Mouse (Mus musculus) kidney, postnatal 0 days (tissue): ENCODE measurements around the gene Hhat. TPM values are rescaled to one million over a fixed set of nuclear protein-coding genes. Genes with fewer than 3 reads are reported as not detected.

Source experiments
- ATAC-seq: fragments of 200-750 bp; cut with Nextera tagmentation; replicated peaks from 2 replicates; pipeline ENCODE4 v1.8.0; 2017; ENCODE audit warnings: low read depth, moderate number of reproducible peaks, moderate TSS enrichment, moderate library complexity; ENCODE audit not compliant: low FRiP score
- DNase-seq: peaks from one replicate; pipeline ENCODE4 v3.0.0-alpha.2; 2016; ENCODE audit warnings: low spot score
- H3K27ac ChIP-seq: fragments of 300-500 bp; sonication (generic); 2 replicates; pipeline ENCODE4 v1.5.1; 2014; ENCODE audit warnings: mild to moderate bottlenecking
- H3K27me3 ChIP-seq: fragments of 300-500 bp; sonication (generic); 2 replicates; pipeline ENCODE4 v1.6.1; 2014; ENCODE audit warnings: low read length, mixed read lengths; ENCODE audit not compliant: insufficient read depth
- H3K36me3 ChIP-seq: fragments of 300-500 bp; sonication (generic); 2 replicates; pipeline ENCODE4 v1.6.1; 2014; ENCODE audit warnings: low read length, mixed read lengths; ENCODE audit not compliant: insufficient read depth
- H3K4me1 ChIP-seq: fragments of 300-500 bp; sonication (generic); replicated peaks from 2 replicates; pipeline ENCODE4 v1.6.1; 2014; ENCODE audit warnings: antibody characterized with exemption, low read length, mixed read lengths; ENCODE audit not compliant: insufficient read depth
- H3K4me2 ChIP-seq: fragments of 300-500 bp; sonication (generic); 2 replicates; pipeline ENCODE4 v1.6.1; 2014; ENCODE audit warnings: mild to moderate bottlenecking, low read length, moderate library complexity, mixed read lengths
- H3K4me3 ChIP-seq: fragments of 300-500 bp; sonication (generic); replicated peaks from 2 replicates; pipeline ENCODE4 v1.5.1; 2014; ENCODE audit warnings: low read depth, low read length
- H3K9ac ChIP-seq: fragments of 300-500 bp; sonication (generic); 2 replicates; pipeline ENCODE4 v1.6.1; 2014; ENCODE audit warnings: low read depth, low read length
- H3K9me3 ChIP-seq: fragments of 300-500 bp; sonication (generic); replicated peaks from 2 replicates; pipeline ENCODE4 v1.6.1; 2016; ENCODE audit warnings: low read length, inconsistent platforms, mixed read lengths
- CTCF ChIP-seq: IDR thresholded peaks from 2 replicates; pipeline ENCODE4 v1.5.1; 2016; ENCODE audit warnings: antibody characterized with exemption, low read depth, mild to moderate bottlenecking, moderate library complexity
- WGBS: fragments of 180-500 bp; shearing (Covaris S2); extraction: QIAGEN DNeasy Blood & Tissue Kit; methylation state at CpG from one replicate; pipeline ENCODE4 v1.1.7; 2014; 5-methylcytosine and 5-hydroxymethylcytosine counted together
- polyA plus RNA-seq: library from polyadenylated mRNA; unstranded; fragments of >200 nt; fragmentation: Nextera tagmentation; extraction: Ambion mirVana; gene quantifications from 2 replicates; pipeline ENCODE4 v1.2.1, GENCODE M21; 2015

Gene Hhat
- polyA plus RNA-seq, 1 experiment from 2014 or later, result 13.5 TPM

- no peak for TF ChIP-seq CTCF
- H3K4me2 ChIP-seq, result no peak overlapping the region
- H3K27ac ChIP-seq, result no peak overlapping the region
- no peak overlapping the region for H3K4me3 ChIP-seq
- no peak for DNase-seq
- H3K9ac ChIP-seq, result no peak overlapping the region
- H3K4me1 ChIP-seq, result 0 out of 2 replicates have a peak, but pooled peaks cover 8% of the 10 kb centered on the region
- no peaks in the 10 kb centered on the region for H3K9me3 ChIP-seq
- no peak for ATAC-seq
- no peaks in the 10 kb centered on the region for H3K36me3 ChIP-seq
- no peaks in the 10 kb centered on the region for H3K27me3 ChIP-seq
Observed at GRCm38 (mm10) chr1:192481446-192481845, 289.6 kb downstream of the Hhat start.

GRCm38 (mm10) chr1:192480072-192480784, 290.8 kb downstream of the Hhat start:
- no peak for TF ChIP-seq CTCF
- H3K4me1 ChIP-seq, result 0 out of 2 replicates have a peak, but pooled peaks cover 5% of the 10 kb centered on the region
- DNase-seq (no peak), ATAC-seq (no peak)
- H3K4me3 ChIP-seq, result no peak overlapping the region
- H3K9ac ChIP-seq, result no peak overlapping the region
- H3K27me3 ChIP-seq, result no peaks in the 10 kb centered on the region
- no peaks in the 10 kb centered on the region for H3K9me3 ChIP-seq
- H3K36me3 ChIP-seq, result no peaks in the 10 kb centered on the region
- H3K27ac ChIP-seq, result no peak overlapping the region
- H3K4me2 ChIP-seq, result no peak overlapping the region
- 85% methylated on average over 8 of the region's 8 CpGs for WGBS

- Histone ChIP-seq H3K4me3 (no peak overlapping the region), H3K9ac (no peak overlapping the region), H3K9me3 (no peaks in the 10 kb centered on the region), H3K4me1 (0 out of 2 replicates have a peak, but pooled peaks cover 5% of the 10 kb centered on the region), H3K27ac (no peak overlapping the region), H3K4me2 (no peak overlapping the region), H3K36me3 (no peaks in the 10 kb centered on the region), H3K27me3 (no peaks in the 10 kb centered on the region)
- no peak for DNase-seq
- TF ChIP-seq CTCF, result no peak
- WGBS, result 64% methylated on average over 5 of the region's 5 CpGs
- no peak for ATAC-seq
Observed at GRCm38 (mm10) chr1:192478176-192478575, 292.8 kb downstream of the Hhat start.

DNA sequence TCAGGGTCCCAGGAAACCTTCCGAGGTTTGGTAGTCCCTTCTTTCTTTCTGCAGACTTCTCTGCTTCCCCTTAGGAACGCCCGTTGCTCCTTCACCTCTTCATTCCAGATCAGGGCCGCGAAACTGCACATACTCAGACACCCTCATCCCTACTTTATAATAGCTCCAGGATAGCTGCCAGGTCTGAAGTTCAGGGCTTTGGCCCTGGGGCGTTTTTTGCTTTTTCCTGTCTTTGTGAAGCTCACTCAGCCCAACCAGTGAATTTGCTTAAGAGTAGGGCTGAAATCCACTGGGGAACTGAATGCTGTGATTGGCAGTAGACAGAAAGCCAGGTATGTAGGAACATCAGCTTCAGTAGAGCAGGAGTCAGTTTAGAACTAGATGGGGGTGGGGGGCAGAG, 293.5 kb downstream of the Hhat start:
- no peaks in the 10 kb centered on the region for H3K27me3 ChIP-seq
- H3K27ac ChIP-seq, result no peak overlapping the region
- WGBS, result 50% methylated on average over 6 of the region's 6 CpGs
- H3K4me2 ChIP-seq, result no peak overlapping the region
- DNase-seq (peak; percentile 31), ATAC-seq (no peak)
- H3K9me3 ChIP-seq, result no peaks in the 10 kb centered on the region
- no peak overlapping the region for H3K4me3 ChIP-seq
- no peak for TF ChIP-seq CTCF
- H3K9ac ChIP-seq, result no peak overlapping the region
- H3K36me3 ChIP-seq, result no peaks in the 10 kb centered on the region
- 0 out of 2 replicates have a peak, but pooled peaks cover 5% of the 10 kb centered on the region for H3K4me1 ChIP-seq

GRCm38 (mm10) chr1:192476704-192477103, 294.3 kb downstream of the Hhat start:
- Histone ChIP-seq H3K27ac (no peak overlapping the region), H3K27me3 (no peaks in the 10 kb centered on the region), H3K36me3 (no peaks in the 10 kb centered on the region), H3K9ac (no peak overlapping the region), H3K4me2 (no peak overlapping the region), H3K4me1 (0 out of 2 replicates have a peak, but pooled peaks cover 5% of the 10 kb centered on the region), H3K4me3 (no peak overlapping the region), H3K9me3 (no peaks in the 10 kb centered on the region)
- ATAC-seq, result no peak
- whole genome bisulfite sequencing, result 42% methylated on average over 7 of the region's 7 CpGs
- TF ChIP-seq CTCF, result no peak
- peak; percentile 38 for DNase-seq

GRCm38 (mm10) chr1:192473134-192473533, 297.9 kb downstream of the Hhat start:
- Histone ChIP-seq H3K27ac (no peak overlapping the region), H3K4me1 (0 out of 2 replicates have a peak, but pooled peaks cover 5% of the 10 kb centered on the region), H3K9ac (no peak overlapping the region), H3K36me3 (no peaks in the 10 kb centered on the region), H3K4me2 (no peak overlapping the region), H3K9me3 (no peaks in the 10 kb centered on the region), H3K4me3 (no peak overlapping the region), H3K27me3 (no peaks in the 10 kb centered on the region)
- no peak for ATAC-seq
- TF ChIP-seq CTCF, result no peak
- WGBS, result 90% methylated on average over 6 of the region's 6 CpGs
- no peak for DNase-seq
